Mouse (Mus musculus): ENCODE measurements around the gene Ank. TPM values are rescaled to one million over a fixed set of nuclear protein-coding genes. Genes with fewer than 3 reads are reported as not detected.

The Ank gene
- polyA plus RNA-seq, 1 experiment from 2014 or later = 15.0 TPM

DNA sequence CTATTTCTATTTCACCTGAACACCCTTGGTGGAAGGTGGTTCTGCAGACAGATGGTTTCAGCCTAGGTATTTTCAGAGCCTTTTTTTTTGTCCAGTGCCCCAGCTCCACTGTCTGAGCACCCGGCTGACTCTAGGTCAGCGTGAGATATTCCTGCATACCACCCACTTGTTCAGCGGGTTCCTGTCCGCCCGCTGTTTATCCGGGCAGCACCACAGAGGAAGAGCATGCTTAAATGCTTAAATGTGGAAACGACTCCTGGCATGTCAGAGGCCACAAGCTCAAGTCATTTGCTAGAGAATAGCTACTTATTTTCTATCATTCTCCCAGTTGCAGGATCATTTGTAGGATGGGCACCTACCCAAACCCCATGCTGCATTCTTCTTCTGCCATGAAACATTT lies 41.7 kb downstream of the Ank start:
- Histone ChIP-seq H3K36me3 (ENCODE audit: control insufficient read depth, insufficient read depth, low read length) (no peaks in the 10 kb centered on the region), H3K27me3 (ENCODE audit: control insufficient read depth, insufficient read depth, low read length) (no peaks in the 10 kb centered on the region), H3K4me1 (ENCODE audit: control insufficient read depth, insufficient read depth, low read length) (no peaks in the 10 kb centered on the region; the same call in 1 of the 2 replicates), H3K9ac (replicated peaks; ENCODE audit: low read length) (no peak overlapping the region), H3K9me3 (ENCODE audit: control insufficient read depth, low read length) (no peaks in the 10 kb centered on the region), H3K4me3 (replicated peaks; ENCODE audit: low read depth, low read length) (no peak overlapping the region), H3K4me2 (ENCODE audit: low read length) (no peak overlapping the region), H3K27ac (replicated peaks; ENCODE audit: low read depth, low read length) (no peak overlapping the region)
- 92% methylated on average over 7 of the region's 7 CpGs for WGBS
- no peak for DNase-seq
- ATAC-seq (ENCODE audit: low FRiP score, low TSS enrichment) = no peak

DNA sequence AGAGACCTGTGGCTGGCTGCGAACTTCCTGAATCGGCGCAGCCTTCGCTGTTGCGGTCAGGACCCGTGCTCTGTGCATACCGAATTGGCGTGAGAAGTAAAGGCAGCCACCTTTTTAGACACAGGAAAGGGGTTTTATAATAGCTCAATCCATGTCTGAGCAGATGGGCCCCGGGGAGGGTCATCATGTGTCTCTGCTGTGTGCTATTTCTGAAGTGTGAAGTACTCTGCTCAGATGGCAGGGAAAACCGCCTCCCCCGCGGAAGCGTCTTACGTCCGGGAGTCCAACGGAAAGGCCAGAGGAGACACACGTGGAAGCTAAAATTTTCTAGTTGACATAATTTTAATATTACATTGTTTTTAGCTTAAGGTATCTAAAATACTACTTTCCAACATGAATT lies 42.5 kb downstream of the Ank start:
- H3K4me3 ChIP-seq (replicated peaks; ENCODE audit: low read depth, low read length) = no peak overlapping the region
- ATAC-seq (ENCODE audit: low FRiP score, low TSS enrichment) = no peak

DNA sequence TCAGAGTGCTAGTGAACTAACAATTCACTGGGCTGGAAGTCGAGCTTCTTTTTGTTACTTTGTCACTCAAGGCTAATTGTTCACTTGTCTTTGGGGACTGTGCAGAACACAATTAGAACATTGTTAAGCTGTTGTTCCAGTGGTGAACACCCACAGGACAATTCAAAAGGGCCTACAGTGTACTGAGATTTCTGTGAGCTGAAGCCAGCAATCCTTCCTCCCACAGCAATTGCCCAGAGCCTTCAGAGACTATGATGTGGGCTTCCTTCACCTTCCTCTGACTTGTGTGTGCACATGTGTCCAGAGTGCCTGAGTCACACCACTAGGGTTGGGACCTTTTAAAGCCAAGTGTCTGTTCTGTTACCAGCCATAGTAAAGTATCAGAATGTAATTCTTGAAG lies 50.5 kb downstream of the Ank start:
- Histone ChIP-seq H3K4me2 (ENCODE audit: low read length) (no peak overlapping the region), H3K27ac (replicated peaks; ENCODE audit: low read depth, low read length) (no peak overlapping the region), H3K9me3 (ENCODE audit: control insufficient read depth, low read length) (no peaks in the 10 kb centered on the region), H3K9ac (replicated peaks; ENCODE audit: low read length) (no peak overlapping the region), H3K4me3 (replicated peaks; ENCODE audit: low read depth, low read length) (no peak overlapping the region), H3K4me1 (ENCODE audit: control insufficient read depth, insufficient read depth, low read length) (peaks cover 5% of the 10 kb centered on the region; the same call in 1 of the 2 replicates), H3K27me3 (ENCODE audit: control insufficient read depth, insufficient read depth, low read length) (no peaks in the 10 kb centered on the region), H3K36me3 (ENCODE audit: control insufficient read depth, insufficient read depth, low read length) (no peaks in the 10 kb centered on the region)
- no peak for ATAC-seq (ENCODE audit: low FRiP score, low TSS enrichment)
- no peak for DNase-seq
- 15% methylated on average over 1 of the region's 1 CpGs for WGBS

More for the DNA sequence above, 42.5 kb downstream of the Ank start:
- H3K36me3 ChIP-seq (ENCODE audit: control insufficient read depth, insufficient read depth, low read length) = no peaks in the 10 kb centered on the region
- H3K4me1 ChIP-seq (ENCODE audit: control insufficient read depth, insufficient read depth, low read length) = no peaks in the 10 kb centered on the region; the same call in 1 of the 2 replicates
- DNase-seq = no peak
- 96% methylated on average over 17 of the region's 17 CpGs for WGBS
- no peaks in the 10 kb centered on the region for H3K27me3 ChIP-seq (ENCODE audit: control insufficient read depth, insufficient read depth, low read length)
- H3K9ac ChIP-seq (replicated peaks; ENCODE audit: low read length) = no peak overlapping the region
- no peaks in the 10 kb centered on the region for H3K9me3 ChIP-seq (ENCODE audit: control insufficient read depth, low read length)
- H3K4me2 ChIP-seq (ENCODE audit: low read length) = no peak overlapping the region
- no peak overlapping the region for H3K27ac ChIP-seq (replicated peaks; ENCODE audit: low read depth, low read length)

DNA sequence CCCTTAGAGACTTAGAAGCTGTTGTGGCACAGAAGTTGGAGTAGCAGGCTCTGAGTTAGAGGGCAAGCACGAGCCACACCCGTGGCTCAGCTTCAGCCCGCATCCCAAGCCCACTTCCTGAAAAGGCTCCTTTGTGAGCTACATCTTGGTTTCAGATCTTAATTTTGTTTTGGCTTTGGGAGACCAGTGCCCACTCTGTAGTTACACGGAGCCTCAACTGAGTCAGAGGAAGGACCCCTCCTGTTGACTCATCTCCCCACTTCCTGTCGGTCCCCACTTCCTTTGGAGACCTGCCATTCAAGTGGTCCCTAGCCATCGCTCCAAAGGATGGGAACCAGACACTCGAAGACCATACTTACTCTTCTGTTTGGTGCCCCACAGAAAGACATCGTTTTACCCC lies 51.5 kb downstream of the Ank start:
- ATAC-seq (ENCODE audit: low FRiP score, low TSS enrichment) = no peak
- Histone ChIP-seq H3K9ac (replicated peaks; ENCODE audit: low read length) (no peak overlapping the region), H3K27me3 (ENCODE audit: control insufficient read depth, insufficient read depth, low read length) (no peaks in the 10 kb centered on the region), H3K4me1 (ENCODE audit: control insufficient read depth, insufficient read depth, low read length) (peaks cover 5% of the 10 kb centered on the region), H3K27ac (replicated peaks; ENCODE audit: low read depth, low read length) (no peak overlapping the region), H3K4me2 (ENCODE audit: low read length) (no peak overlapping the region), H3K4me3 (replicated peaks; ENCODE audit: low read depth, low read length) (no peak overlapping the region), H3K9me3 (ENCODE audit: control insufficient read depth, low read length) (no peaks in the 10 kb centered on the region), H3K36me3 (ENCODE audit: control insufficient read depth, insufficient read depth, low read length) (no peaks in the 10 kb centered on the region)
- 91% methylated on average over 8 of the region's 8 CpGs for WGBS
- DNase-seq = no peak

DNA sequence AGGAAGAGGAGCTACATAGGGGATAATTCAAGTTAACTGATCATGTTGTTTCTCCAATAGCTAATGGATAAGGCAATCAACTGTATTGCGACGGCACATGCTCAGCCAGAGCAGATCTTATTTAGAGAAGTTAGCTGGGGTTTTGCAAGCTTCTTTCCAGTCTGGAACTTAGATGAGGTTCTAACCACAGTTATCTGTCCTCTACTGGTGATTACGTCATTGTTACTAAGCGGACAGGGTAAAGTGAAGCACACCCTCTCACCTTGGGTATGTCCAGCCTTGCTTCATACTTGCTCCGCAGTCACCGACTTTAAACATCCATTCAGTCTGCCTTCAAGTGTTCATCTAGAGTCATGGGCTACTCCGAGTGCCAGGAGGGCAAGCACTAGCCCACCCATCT lies 53.4 kb downstream of the Ank start:
- H3K4me1 ChIP-seq (ENCODE audit: control insufficient read depth, insufficient read depth, low read length) = peaks cover 5% of the 10 kb centered on the region
- 96% methylated on average over 7 of the region's 7 CpGs for WGBS
- H3K27ac ChIP-seq (replicated peaks; ENCODE audit: low read depth, low read length) = no peak overlapping the region
- no peak overlapping the region for H3K4me3 ChIP-seq (replicated peaks; ENCODE audit: low read depth, low read length)
- H3K9ac ChIP-seq (replicated peaks; ENCODE audit: low read length) = no peak overlapping the region
- H3K4me2 ChIP-seq (ENCODE audit: low read length) = no peak overlapping the region
- DNase-seq (no peak), ATAC-seq (ENCODE audit: low FRiP score, low TSS enrichment) (no peak)
- no peaks in the 10 kb centered on the region for H3K36me3 ChIP-seq (ENCODE audit: control insufficient read depth, insufficient read depth, low read length)
- no peaks in the 10 kb centered on the region for H3K27me3 ChIP-seq (ENCODE audit: control insufficient read depth, insufficient read depth, low read length)
- no peaks in the 10 kb centered on the region for H3K9me3 ChIP-seq (ENCODE audit: control insufficient read depth, low read length)

DNA sequence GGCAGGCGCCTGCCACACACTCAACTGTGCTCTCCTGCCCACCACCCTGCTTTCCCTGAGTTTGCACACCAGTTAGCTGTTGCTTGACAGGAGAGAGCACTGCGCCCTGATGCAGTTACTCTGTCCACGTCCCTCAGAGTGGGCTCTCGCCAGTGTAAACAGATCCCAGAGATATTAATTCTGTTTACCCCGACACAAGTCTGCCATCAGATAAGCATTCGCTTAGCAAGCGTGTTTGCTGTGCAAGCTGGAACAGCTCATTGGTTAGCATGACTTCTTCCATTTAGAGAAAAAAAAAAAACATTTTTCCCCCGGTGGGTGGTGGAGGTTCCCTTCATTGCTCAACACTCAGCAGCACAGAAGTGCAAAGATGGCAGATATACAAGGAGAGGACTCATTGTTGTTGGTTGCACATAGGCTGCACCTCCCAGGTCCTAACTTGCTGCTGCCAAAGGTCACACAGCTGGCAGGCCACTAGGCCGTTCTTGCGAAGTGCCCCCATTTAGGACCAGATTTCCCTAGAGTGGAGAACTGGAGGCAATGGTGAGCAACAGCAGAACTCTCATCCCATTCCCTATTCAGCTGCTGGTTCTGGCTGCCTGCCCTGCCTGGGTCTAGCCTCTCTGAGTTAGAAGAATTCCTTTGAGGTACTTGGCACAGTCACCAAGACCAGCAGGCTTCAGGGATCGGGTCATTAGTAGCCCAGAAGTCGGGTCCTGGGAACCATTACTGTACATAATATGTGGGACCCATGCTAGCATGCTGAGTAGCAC lies 58.9 kb downstream of the Ank start:
- H3K27me3 ChIP-seq (ENCODE audit: control insufficient read depth, insufficient read depth, low read length) = no peaks in the 10 kb centered on the region
- no peak for DNase-seq
- no peak for ATAC-seq (ENCODE audit: low FRiP score, low TSS enrichment)
- no peaks in the 10 kb centered on the region for H3K36me3 ChIP-seq (ENCODE audit: control insufficient read depth, insufficient read depth, low read length)
- no peaks in the 10 kb centered on the region for H3K9me3 ChIP-seq (ENCODE audit: control insufficient read depth, low read length)
- H3K9ac ChIP-seq (replicated peaks; ENCODE audit: low read length) = no peak overlapping the region
- H3K27ac ChIP-seq (replicated peaks; ENCODE audit: low read depth, low read length) = no peak overlapping the region
- H3K4me3 ChIP-seq (replicated peaks; ENCODE audit: low read depth, low read length) = no peak overlapping the region
- no peaks in the 10 kb centered on the region; the same call in 1 of the 2 replicates for H3K4me1 ChIP-seq (ENCODE audit: control insufficient read depth, insufficient read depth, low read length)
- H3K4me2 ChIP-seq (ENCODE audit: low read length) = no peak overlapping the region
- 88% methylated on average over 12 of the region's 12 CpGs for WGBS

DNA sequence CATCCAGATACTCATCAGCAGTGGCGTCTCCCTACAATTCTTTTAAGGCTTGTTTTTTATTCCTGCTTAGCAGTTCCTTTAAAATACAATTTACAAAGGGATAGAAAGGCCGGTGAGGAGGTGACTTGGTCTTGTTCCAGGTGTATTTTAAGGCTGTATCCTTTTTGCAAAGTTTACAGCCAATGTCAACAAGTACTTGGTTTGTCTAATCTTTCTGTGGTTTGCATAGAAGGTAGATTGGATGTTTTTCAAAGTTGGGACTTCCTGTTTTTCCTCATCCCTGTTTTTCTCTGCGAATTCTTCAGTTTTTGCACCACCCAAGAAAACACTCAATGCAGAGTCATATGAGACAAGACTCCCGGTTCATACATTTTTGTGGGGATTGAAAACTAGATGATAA lies 62.4 kb downstream of the Ank start:
- Histone ChIP-seq H3K27me3 (ENCODE audit: control insufficient read depth, insufficient read depth, low read length) (no peaks in the 10 kb centered on the region), H3K4me2 (ENCODE audit: low read length) (no peak overlapping the region), H3K4me1 (ENCODE audit: control insufficient read depth, insufficient read depth, low read length) (no peaks in the 10 kb centered on the region), H3K27ac (replicated peaks; ENCODE audit: low read depth, low read length) (no peak overlapping the region), H3K9ac (replicated peaks; ENCODE audit: low read length) (no peak overlapping the region), H3K36me3 (ENCODE audit: control insufficient read depth, insufficient read depth, low read length) (no peaks in the 10 kb centered on the region), H3K4me3 (replicated peaks; ENCODE audit: low read depth, low read length) (no peak overlapping the region), H3K9me3 (ENCODE audit: control insufficient read depth, low read length) (no peaks in the 10 kb centered on the region)
- 88% methylated on average over 4 of the region's 4 CpGs for WGBS
- DNase-seq (no peak), ATAC-seq (ENCODE audit: low FRiP score, low TSS enrichment) (no peak)

DNA sequence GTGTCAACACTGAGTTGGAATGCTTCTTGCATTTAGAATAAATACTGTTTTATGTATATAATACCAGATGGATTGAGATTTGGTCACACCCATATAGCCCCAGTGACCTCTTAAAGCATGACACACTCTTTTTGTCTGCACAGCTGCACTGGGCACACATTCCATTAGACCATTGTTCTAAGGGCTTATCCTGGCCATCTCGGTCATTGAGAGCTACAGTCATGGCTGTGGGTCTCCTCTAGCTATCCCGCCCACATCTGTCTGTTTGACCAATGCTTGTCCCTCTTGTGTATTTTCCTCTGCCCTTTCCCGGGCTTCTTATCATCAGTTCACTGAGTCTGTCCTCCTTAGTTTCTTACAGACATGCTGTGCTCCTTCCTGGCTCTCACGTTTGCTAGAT lies 63.5 kb downstream of the Ank start:
- no peak for ATAC-seq (ENCODE audit: low FRiP score, low TSS enrichment)
- Histone ChIP-seq H3K27ac (replicated peaks; ENCODE audit: low read depth, low read length) (no peak overlapping the region), H3K4me3 (replicated peaks; ENCODE audit: low read depth, low read length) (no peak overlapping the region), H3K9ac (replicated peaks; ENCODE audit: low read length) (no peak overlapping the region), H3K4me1 (ENCODE audit: control insufficient read depth, insufficient read depth, low read length) (no peaks in the 10 kb centered on the region), H3K9me3 (ENCODE audit: control insufficient read depth, low read length) (no peaks in the 10 kb centered on the region), H3K27me3 (ENCODE audit: control insufficient read depth, insufficient read depth, low read length) (no peaks in the 10 kb centered on the region), H3K36me3 (ENCODE audit: control insufficient read depth, insufficient read depth, low read length) (no peaks in the 10 kb centered on the region), H3K4me2 (ENCODE audit: low read length) (no peak overlapping the region)
- WGBS = 36% methylated on average over 4 of the region's 4 CpGs
- no peak for DNase-seq

DNA sequence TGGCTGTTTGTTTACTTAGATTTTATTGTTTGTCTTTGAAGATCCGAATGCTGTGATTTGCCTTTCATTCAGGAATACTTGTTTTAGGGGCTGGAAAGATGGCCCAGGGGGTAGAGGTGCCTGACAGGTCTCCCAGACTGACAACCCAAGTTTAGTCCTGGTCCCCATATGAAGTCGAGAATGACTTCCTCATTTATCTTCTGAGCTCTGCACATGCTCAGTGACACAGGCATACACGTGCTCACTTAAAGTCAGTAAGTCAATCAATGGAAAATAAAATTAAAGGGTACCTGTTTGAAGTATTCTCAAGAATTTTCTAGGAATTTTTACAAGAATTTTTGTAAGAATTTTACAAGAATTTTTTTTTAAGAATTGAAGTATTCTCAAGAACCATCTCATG lies 66.6 kb downstream of the Ank start:
- no peaks in the 10 kb centered on the region for H3K27me3 ChIP-seq (ENCODE audit: control insufficient read depth, insufficient read depth, low read length)
- no peaks in the 10 kb centered on the region for H3K36me3 ChIP-seq (ENCODE audit: control insufficient read depth, insufficient read depth, low read length)
- no peaks in the 10 kb centered on the region for H3K4me1 ChIP-seq (ENCODE audit: control insufficient read depth, insufficient read depth, low read length)
- 78% methylated on average over 3 of the region's 3 CpGs for WGBS
- DNase-seq = no peak
- no peak overlapping the region for H3K9ac ChIP-seq (replicated peaks; ENCODE audit: low read length)
- ATAC-seq (ENCODE audit: low FRiP score, low TSS enrichment) = no peak
- no peak overlapping the region for H3K4me2 ChIP-seq (ENCODE audit: low read length)
- no peak overlapping the region for H3K4me3 ChIP-seq (replicated peaks; ENCODE audit: low read depth, low read length)
- H3K9me3 ChIP-seq (ENCODE audit: control insufficient read depth, low read length) = no peaks in the 10 kb centered on the region
- no peak overlapping the region for H3K27ac ChIP-seq (replicated peaks; ENCODE audit: low read depth, low read length)
